Mouse (Mus musculus): ENCODE data around the gene Ulk4.

DNA sequence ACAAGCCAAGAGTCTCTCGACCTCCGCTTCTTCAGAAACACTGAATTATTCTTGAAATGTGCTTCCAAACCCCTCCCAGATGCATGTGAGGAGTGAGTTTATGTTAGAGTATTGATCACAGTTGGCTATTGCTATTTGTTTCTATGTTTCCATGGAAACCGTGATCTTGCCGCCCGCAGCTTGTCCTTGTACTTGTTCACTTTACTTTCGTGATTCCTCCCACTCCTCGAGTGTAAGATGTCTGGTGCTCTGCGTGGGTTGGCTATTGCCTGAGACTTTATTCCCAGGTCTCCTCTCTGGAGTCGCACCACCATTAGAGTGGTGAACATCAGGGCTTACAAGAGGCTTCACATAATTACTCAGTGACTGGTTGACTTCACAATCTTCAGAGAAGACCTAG lies 80.5 kb downstream of the Ulk4 start:
- TF ChIP-seq CTCF (IDR thresholded peaks at IDR 0.05; ENCODE audit: control insufficient read depth, insufficient read depth, insufficient read length) (no peak), FOSL1 (IDR thresholded peaks at IDR 0.05; ENCODE audit: insufficient read depth, low read length, poor library complexity, severe bottlenecking) (no peak), USF1 (IDR thresholded peaks at IDR 0.05; ENCODE audit: low read depth) (no peak), MYOG (IDR thresholded peaks at IDR 0.05; ENCODE audit: control insufficient read depth, extremely low read depth, insufficient read length) (no peak), CEBPB (IDR thresholded peaks at IDR 0.05; ENCODE audit: low read depth) (no peak), MAX (IDR thresholded peaks at IDR 0.05) (no peak), MYOD1 (IDR thresholded peaks at IDR 0.05; ENCODE audit: control insufficient read depth, insufficient read length, low read depth) (no peak)

Measured in C2C12 (cell line).